Mouse (Mus musculus): ENCODE measurements around the gene Foxj3. TPM values are rescaled to one million over a fixed set of nuclear protein-coding genes. Genes with fewer than 3 reads are reported as not detected.

Gene Foxj3
- polyA plus RNA-seq, 1 experiment from 2014 or later: 16.7 TPM

DNA sequence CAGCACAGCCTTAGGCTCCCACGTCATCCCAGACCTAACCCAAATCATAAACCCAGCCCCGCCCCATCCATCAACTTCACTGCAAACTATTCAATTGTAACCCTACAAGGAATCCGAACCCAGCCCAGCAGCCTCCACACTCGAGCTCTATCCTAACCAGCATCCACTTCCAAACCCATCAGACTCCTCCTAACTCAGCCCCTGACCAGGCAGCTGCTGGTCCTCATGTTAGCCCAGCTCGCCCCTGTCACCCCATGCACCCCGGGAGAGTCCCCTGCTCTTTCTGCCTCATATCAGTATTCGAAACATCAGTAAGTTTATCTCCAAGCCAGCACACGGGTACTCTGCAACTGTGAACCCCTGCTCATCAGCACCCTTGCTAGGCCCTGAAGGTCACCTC is 98.9 kb downstream of the Foxj3 start:
- POLR2A ChIA-PET: no interaction called here
- ATAC-seq: no peak
- in situ Hi-C loops (cut with MboI; ENCODE audit: low pct_unique_long_range_greater_than_20kb): loop anchor here (10.0 kb wide), 1 partner anchor 201 kb away; no protein-coding TSS in a partner anchor
- H3K27me3 ChIP-seq: no peaks in the 10 kb centered on the region
- DNase-seq (ENCODE audit: low read depth, low spot score): no peak
- CTCF ChIA-PET: no interaction called here
- TF ChIP-seq CTCF (IDR thresholded peaks at IDR 0.05): no peak

DNA sequence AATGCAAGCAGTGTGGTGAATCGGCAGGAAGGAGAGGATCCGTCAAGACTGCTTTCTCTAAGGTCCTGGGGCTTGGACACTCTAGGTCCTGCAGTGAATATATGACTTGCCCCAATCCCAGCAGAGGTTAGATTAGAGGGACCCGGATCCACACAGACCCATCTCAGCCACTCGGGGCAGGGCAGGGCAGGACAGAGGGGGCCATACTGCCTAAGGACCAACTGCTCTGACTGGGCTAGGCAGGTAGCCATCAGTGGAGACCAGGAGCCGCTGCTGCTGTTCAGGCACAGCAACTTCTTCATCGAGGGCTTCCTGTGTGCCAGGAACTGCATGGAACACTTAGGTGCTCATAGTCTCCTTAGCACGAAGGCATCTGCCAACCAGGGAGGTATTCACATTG is 99.9 kb downstream of the Foxj3 start:
- CTCF ChIA-PET: no interaction called here
- POLR2A ChIA-PET: no interaction called here
- ATAC-seq: no peak
- no peak for TF ChIP-seq CTCF (IDR thresholded peaks at IDR 0.05)
- no peak for DNase-seq (ENCODE audit: low read depth, low spot score)
- no peaks in the 10 kb centered on the region for H3K27me3 ChIP-seq
- in situ Hi-C loops (cut with MboI; ENCODE audit: low pct_unique_long_range_greater_than_20kb): loop anchor here (10.0 kb wide), 1 partner anchor 202 kb away; no protein-coding TSS in a partner anchor

DNA sequence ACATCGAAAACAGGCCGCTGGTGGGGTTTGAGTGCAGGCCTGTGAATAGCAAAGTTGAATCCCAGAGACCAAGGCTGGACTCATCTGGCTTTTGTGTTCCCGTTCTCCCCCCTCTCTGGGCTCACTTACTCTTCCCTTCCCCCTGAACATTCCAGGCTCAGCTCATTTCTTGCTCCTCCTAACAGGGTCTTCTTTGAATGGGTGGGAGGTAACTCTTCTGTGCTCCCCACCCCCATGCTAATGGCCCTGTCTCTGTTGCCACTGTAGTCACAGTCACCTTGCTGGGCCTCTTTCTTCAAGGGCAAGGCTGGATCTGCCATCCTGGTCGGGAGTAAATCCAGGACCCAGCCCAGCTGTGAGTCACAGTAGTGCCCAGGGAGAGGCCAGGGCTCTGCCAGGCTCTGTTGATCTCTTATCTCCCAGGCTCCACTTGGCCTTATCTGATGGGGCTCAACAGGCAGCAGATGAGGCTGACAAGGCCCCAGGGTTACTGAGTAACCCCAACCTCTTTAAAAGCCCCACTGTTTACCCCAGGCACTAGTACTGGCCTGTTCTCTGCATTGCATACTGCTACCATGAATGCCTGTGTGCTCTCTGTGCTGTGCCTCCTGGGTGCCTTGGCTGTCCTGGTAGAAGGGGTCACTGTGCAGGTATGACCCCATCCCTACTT is 100.5 kb downstream of the Foxj3 start, which contains the start of gene Guca2a:
TSS of gene Guca2a (plus strand) at position 529 of the 670 bp plus-strand sequence.
- ChIA-PET POLR2A (no interaction called here), CTCF (no interaction called here)

DNA sequence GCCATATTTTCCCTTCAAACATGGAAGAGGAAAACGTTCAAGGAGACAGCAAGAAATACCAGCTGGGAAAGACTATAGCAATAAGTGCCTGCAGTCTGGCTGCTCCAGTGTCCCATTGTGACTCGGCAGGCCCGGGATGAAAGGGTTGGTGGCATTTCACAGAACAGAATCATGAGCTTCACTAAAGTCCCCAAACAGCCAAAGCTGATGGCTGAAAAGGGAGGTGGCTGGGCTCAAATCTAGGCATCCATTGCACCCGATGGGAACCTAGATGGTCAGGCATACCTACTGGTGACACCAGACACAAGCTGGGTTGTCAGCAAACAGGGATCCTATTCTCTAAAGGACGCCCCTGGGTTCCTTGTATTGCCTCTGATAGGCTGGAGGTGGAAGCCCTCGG is 101.1 kb downstream of the Foxj3 start:
- TF ChIP-seq CTCF (IDR thresholded peaks at IDR 0.05): no peak
- CTCF ChIA-PET: no interaction called here
- POLR2A ChIA-PET: no interaction called here

More for the DNA sequence above, 100.5 kb downstream of the Foxj3 start, which contains the start of gene Guca2a:
- DNase-seq (ENCODE audit: low read depth, low spot score) (no peak), ATAC-seq (no peak)
- in situ Hi-C loops (cut with MboI; ENCODE audit: low pct_unique_long_range_greater_than_20kb): loop anchor here (10.0 kb wide), 1 partner anchor 203 kb away; no protein-coding TSS in a partner anchor
- no peaks in the 10 kb centered on the region for H3K27me3 ChIP-seq
- no peak for TF ChIP-seq CTCF (IDR thresholded peaks at IDR 0.05)

DNA sequence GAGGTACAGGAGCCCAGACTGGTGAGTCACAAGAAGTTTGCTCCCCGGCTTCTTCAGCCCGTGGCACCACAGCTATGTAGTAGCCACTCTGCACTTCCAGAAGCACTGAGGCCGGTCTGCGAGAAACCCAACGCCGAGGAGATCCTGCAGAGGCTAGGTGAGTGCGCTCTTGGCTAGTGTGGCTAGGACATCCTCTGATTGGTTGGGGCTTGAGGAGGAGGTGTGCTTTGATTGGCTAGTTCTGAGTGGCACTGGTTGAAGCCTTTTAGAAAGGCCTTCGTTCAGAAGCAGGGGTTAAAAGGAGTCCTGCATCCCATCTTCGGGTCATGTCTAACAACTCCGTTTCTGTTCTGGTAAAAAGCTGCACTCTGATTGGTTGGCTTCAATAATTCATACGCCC is 101.9 kb downstream of the Foxj3 start:
- H3K27me3 ChIP-seq: no peaks in the 10 kb centered on the region
- no peak for TF ChIP-seq CTCF (IDR thresholded peaks at IDR 0.05)
- in situ Hi-C loops (cut with MboI; ENCODE audit: low pct_unique_long_range_greater_than_20kb): loop anchor here (10.0 kb wide), 1 partner anchor 204 kb away; no protein-coding TSS in a partner anchor
- ATAC-seq (no peak), DNase-seq (ENCODE audit: low read depth, low spot score) (no peak)
- ChIA-PET CTCF (no interaction called here), POLR2A (no interaction called here)

More for the DNA sequence above, 101.1 kb downstream of the Foxj3 start:
- no peaks in the 10 kb centered on the region for H3K27me3 ChIP-seq
- in situ Hi-C loops (cut with MboI; ENCODE audit: low pct_unique_long_range_greater_than_20kb): loop anchor here (10.0 kb wide), 1 partner anchor 203 kb away; no protein-coding TSS in a partner anchor
- DNase-seq (ENCODE audit: low read depth, low spot score) (no peak), ATAC-seq (no peak)

DNA sequence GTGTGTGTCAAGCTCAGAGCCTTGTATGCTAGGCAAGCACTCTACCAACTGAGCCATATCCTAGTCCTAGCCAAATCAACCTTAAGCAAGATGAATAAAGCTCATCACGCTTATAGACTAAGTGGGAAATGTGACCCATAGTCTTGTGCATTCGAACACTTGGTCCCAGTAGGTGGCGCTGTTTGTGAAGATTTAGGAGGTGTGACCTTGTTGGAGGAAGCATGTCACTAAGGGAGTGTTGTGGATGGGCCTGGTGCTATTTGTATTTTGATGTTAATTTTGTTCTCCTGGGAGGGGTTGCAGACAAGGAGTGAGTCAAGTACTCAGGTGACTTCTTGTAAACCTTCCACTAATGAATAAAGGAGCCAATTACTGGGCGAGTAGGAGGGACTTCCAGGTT is 105.9 kb downstream of the Foxj3 start:
- POLR2A ChIA-PET: no interaction called here

DNA sequence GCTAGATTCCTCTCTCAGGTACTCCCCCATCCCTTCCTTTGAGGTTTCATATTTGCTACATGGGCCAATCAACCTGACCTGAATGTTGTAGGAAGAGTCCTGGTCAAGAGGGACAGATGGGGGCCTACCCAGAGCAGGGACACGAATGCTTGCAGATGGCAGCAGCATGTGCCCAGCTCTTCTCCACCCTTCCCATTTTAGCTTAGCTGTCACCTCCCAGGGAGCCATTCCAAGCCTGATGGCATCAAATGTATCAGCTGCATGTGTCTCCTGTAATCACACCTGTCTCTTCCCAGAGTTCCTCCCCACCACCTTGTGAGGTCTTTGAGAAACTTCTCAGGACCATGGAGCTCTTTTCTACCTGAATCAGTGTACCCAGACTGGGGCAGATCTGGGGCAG is 120.2 kb downstream of the Foxj3 start:
- DNase-seq (ENCODE audit: low read depth, low spot score) (no peak), ATAC-seq (no peak)
- no peaks in the 10 kb centered on the region for H3K27me3 ChIP-seq
- CTCF ChIA-PET: interaction anchor here (1.8 kb wide), 1 partner anchor 16 kb away, joined by 4 read pairs; no protein-coding TSS in a partner anchor
- in situ Hi-C loops (cut with MboI; ENCODE audit: low pct_unique_long_range_greater_than_20kb): no loop called here
- POLR2A ChIA-PET: interaction anchor here (0.6 kb wide), 1 partner anchor 252 kb away, joined by 7 read pairs; no protein-coding TSS in a partner anchor
- TF ChIP-seq CTCF (IDR thresholded peaks at IDR 0.05): no peak

More for the DNA sequence above, 105.9 kb downstream of the Foxj3 start:
- ATAC-seq (no peak), DNase-seq (ENCODE audit: low read depth, low spot score) (no peak)
- no peaks in the 10 kb centered on the region for H3K27me3 ChIP-seq
- in situ Hi-C loops (cut with MboI; ENCODE audit: low pct_unique_long_range_greater_than_20kb): no loop called here
- CTCF ChIA-PET: no interaction called here
- TF ChIP-seq CTCF (IDR thresholded peaks at IDR 0.05): no peak

DNA sequence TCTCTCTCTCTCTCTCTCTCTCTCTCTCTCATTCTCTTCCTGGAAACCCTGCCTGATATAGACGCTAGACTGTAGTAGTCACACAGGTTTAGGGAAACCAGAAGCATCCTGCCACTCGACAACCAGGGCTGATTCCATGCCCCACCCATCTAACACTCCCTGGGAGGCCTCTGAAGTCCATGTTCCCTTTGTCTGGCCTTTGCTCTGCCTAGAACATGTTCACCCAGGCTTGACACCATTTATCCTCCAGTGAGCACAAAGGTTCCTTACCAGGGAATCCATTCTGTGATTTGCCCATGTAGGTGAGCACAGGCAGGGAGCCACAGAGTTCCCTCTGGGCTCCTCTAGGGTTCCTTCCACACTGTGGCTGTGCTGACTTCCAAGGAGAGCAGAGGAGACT is 121.4 kb downstream of the Foxj3 start:
- H3K27me3 ChIP-seq: no peaks in the 10 kb centered on the region
- ATAC-seq: no peak
- ChIA-PET POLR2A (no interaction called here), CTCF (interaction anchor here (1.8 kb wide), 1 partner anchor 17 kb away, joined by 4 read pairs; no protein-coding TSS in a partner anchor)
- in situ Hi-C loops (cut with MboI; ENCODE audit: low pct_unique_long_range_greater_than_20kb): no loop called here
- no peak for TF ChIP-seq CTCF (IDR thresholded peaks at IDR 0.05)
- no peak for DNase-seq (ENCODE audit: low read depth, low spot score)

DNA sequence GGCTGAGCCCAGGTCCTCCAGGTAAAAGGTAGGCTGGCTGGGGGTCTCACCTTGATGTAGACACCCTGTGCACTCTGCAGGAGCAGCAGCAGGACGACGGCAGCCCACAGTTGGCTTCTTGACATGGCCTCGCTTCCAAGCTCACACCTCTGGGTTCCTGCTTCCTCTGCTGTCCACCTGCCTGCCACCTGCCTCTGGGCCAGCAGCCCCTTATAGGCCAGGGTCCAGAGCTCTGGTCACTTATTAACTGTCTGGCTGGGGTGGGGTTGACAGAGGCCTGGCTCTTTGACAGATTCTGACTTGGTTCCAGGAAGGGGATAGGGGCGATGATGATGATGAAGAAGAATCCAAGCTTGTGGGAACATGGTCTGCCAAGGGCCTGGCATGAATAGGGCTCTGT is 121.9 kb downstream of the Foxj3 start, which contains the start of gene Guca2b:
TSS of gene Guca2b (minus strand) at position 224 of the 400 bp plus-strand sequence.
- DNase-seq (ENCODE audit: low read depth, low spot score): no peak
- ChIA-PET CTCF (no interaction called here), POLR2A (no interaction called here)
- in situ Hi-C loops (cut with MboI; ENCODE audit: low pct_unique_long_range_greater_than_20kb): no loop called here
- H3K27me3 ChIP-seq: no peaks in the 10 kb centered on the region
- no peak for ATAC-seq
- TF ChIP-seq CTCF (IDR thresholded peaks at IDR 0.05): no peak

DNA sequence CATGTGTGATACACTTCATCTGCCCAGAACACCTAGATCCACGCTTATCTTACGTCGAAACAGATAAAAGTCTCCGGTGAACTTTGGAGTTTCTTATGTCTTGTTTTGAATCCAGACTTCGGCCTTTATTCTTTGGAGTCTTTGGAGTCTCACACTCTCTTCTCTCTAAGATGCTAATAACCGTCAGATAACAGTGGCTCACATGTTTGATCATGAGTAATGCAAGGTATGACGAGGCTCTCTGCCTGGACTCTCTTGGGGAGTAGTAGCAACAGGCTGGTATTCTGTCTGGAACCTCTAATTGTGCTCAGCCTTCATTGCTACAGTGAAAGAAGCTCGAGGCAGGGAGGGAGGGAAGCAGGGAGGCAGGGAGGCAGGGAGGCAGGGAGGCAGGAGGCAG is 123.2 kb downstream of the Foxj3 start:
- in situ Hi-C loops (cut with MboI; ENCODE audit: low pct_unique_long_range_greater_than_20kb): loop anchor here (10.0 kb wide), 2 partner anchors 235 to 415 kb away; partner anchors contain the start of genes Ppcs and Zmynd12
- ChIA-PET POLR2A (no interaction called here), CTCF (interaction anchor here (0.9 kb wide), 1 partner anchor 28 kb away, joined by 3 read pairs; no protein-coding TSS in a partner anchor)
- ATAC-seq (no peak), DNase-seq (ENCODE audit: low read depth, low spot score) (no peak)
- H3K27me3 ChIP-seq: no peaks in the 10 kb centered on the region
- no peak for TF ChIP-seq CTCF (IDR thresholded peaks at IDR 0.05)

DNA sequence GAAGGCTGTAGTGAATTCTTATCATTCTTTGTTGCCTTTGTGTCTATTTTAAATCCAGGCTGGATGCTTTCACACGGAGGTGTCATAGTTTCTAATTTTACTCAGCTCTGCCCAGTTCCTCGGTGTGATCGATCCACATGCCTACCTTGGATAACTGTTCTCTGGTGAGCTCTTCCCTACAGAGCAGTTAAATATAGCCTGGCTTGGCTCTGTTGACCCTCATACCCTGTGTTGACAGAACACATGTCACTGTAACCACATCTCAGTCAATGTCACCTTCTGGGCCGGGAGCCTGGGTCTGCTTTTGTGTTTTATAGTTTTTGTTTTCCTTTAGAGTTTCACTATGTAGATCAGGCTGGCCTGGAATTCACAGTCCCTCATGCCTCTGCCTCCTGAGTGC is 125.3 kb downstream of the Foxj3 start:
- no peak for TF ChIP-seq CTCF (IDR thresholded peaks at IDR 0.05)
- H3K27me3 ChIP-seq: no peaks in the 10 kb centered on the region
- DNase-seq (ENCODE audit: low read depth, low spot score) (no peak), ATAC-seq (no peak)
- CTCF ChIA-PET: no interaction called here
- POLR2A ChIA-PET: no interaction called here
- in situ Hi-C loops (cut with MboI; ENCODE audit: low pct_unique_long_range_greater_than_20kb): loop anchor here (10.0 kb wide), 2 partner anchors 237 to 417 kb away; partner anchors contain the start of genes Ppcs and Zmynd12
